Comparison of ENCODE assay signal across 9 mouse cellular contexts in genomic region chr16:31905891-31906825, GRCm38 (mm10). TPM values are rescaled to one million over a fixed set of nuclear protein-coding genes. Genes with fewer than 3 reads are reported as not detected.
A peak's percentile ranks its signal among the peaks of the same experiment; 100 is the strongest.
DNase-seq lines count a peak whose midpoint lies in the region; ATAC-seq and TF ChIP-seq lines count a peak whose summit lies in the region.
"Had no signal": no experiment of that assay in that cellular context is flagged by ENCODE, and none has a peak within 500 bp of the region (broad histone marks: within the 10 kb centered on the region; RNA-seq: fewer than 3 reads in every experiment).

No protein-coding gene starts in this region.

- no peak overlapping the region for H3K27ac ChIP-seq in lung, embryonic 16.5 days (ENCODE audit: low read length)
- H3K27ac ChIP-seq in limb, embryonic 12.5 days = peak overlapping the region; percentile 9; the same call in 1 of the 2 replicates
- H3K27ac ChIP-seq in stomach, postnatal 0 days (replicated peaks) = no peak overlapping the region

- H3K36me3 ChIP-seq in lung, embryonic 16.5 days (ENCODE audit: control insufficient read depth, insufficient read depth, low read length) = no peaks in the 10 kb centered on the region
- no peaks in the 10 kb centered on the region for H3K36me3 ChIP-seq in limb, embryonic 12.5 days
- no peaks in the 10 kb centered on the region for H3K36me3 ChIP-seq in stomach, postnatal 0 days (ENCODE audit: control insufficient read depth, insufficient read depth, low read length)

- no peak for TF ChIP-seq EP300 in stomach, postnatal 0 days (optimal IDR thresholded peaks at IDR 0.05)

- ATAC-seq in lung, embryonic 16.5 days (ENCODE audit: low read depth) = peak; percentile 26; the same call in 1 of the 2 replicates
- ATAC-seq in limb, embryonic 12.5 days (ENCODE audit: insufficient number of reproducible peaks, insufficient read depth, low FRiP score, low TSS enrichment, low read depth) = no peak
- no peak for ATAC-seq in stomach, postnatal 0 days (ENCODE audit: low FRiP score, low TSS enrichment)

- peaks cover 5% of the 10 kb centered on the region; the same call in 1 of the 2 replicates for H3K4me1 ChIP-seq in lung, embryonic 16.5 days (replicated peaks; ENCODE audit: control insufficient read depth, insufficient read depth, low read length)
- peaks cover 14% of the 10 kb centered on the region for H3K4me1 ChIP-seq in limb, embryonic 12.5 days (replicated peaks)
- H3K4me1 ChIP-seq in stomach, postnatal 0 days (replicated peaks; ENCODE audit: control insufficient read depth, insufficient read depth) = 0 out of 2 replicates have a peak, but pooled peaks cover 3% of the 10 kb centered on the region

- peak overlapping the region; percentile 1; the same call in 1 of the 2 replicates for H3K9ac ChIP-seq in lung, embryonic 16.5 days (ENCODE audit: low read length)
- peak overlapping the region; percentile 5; the same call in 1 of the 2 replicates for H3K9ac ChIP-seq in limb, embryonic 12.5 days (replicated peaks)
- H3K9ac ChIP-seq in stomach, postnatal 0 days (ENCODE audit: low read length) = no peak overlapping the region

- intact Hi-C loops in gastrocnemius, postnatal 14 days (cut with DNase I; ENCODE audit: low total_unique reads) = no loop called here

- 39% methylated on average over 19 of the region's 20 CpGs for WGBS in lung, embryonic 16.5 days
- WGBS in limb, embryonic 12.5 days = 35% methylated on average over 20 of the region's 20 CpGs
- 30% methylated on average over 20 of the region's 20 CpGs for WGBS in stomach, postnatal 0 days

- no peak for TF ChIP-seq CTCF in stomach, postnatal 0 days (IDR thresholded peaks at IDR 0.05; ENCODE audit: low read depth)

- H3K9me3 ChIP-seq in lung, embryonic 16.5 days (ENCODE audit: control insufficient read depth, low read length) = no peaks in the 10 kb centered on the region
- H3K9me3 ChIP-seq in limb, embryonic 12.5 days = no peaks in the 10 kb centered on the region
- H3K9me3 ChIP-seq in stomach, postnatal 0 days (ENCODE audit: control insufficient read depth, low read length) = no peaks in the 10 kb centered on the region

- peak; percentile 44 to 72 for DNase-seq in adrenal gland, adult (ENCODE audit: inconsistent age in 2 of 2, low spot score in 1 of 2)
- no peak for DNase-seq in adrenal gland, postnatal 25 days
- no peak for DNase-seq in lung, postnatal 25 days (ENCODE audit: low spot score)
- DNase-seq in stomach, postnatal 0 days (ENCODE audit: low spot score) = no peak
- DNase-seq in lung, postnatal 14 days = no peak
- DNase-seq in gastrocnemius, postnatal 14 days = no peak
- DNase-seq: spleen, adult 18-20 months had no signal

- peak overlapping the region; percentile 48 for H3K4me2 ChIP-seq in lung, embryonic 16.5 days (ENCODE audit: low read depth, low read length)
- H3K4me2 ChIP-seq in limb, embryonic 12.5 days = peak overlapping the region; percentile 55
- peak overlapping the region; percentile 42 for H3K4me2 ChIP-seq in stomach, postnatal 0 days (replicated peaks; ENCODE audit: low read depth)

- H3K27me3 ChIP-seq in lung, embryonic 16.5 days (ENCODE audit: control insufficient read depth, insufficient read depth, low read depth, low read length) = no peaks in the 10 kb centered on the region
- 0 out of 2 replicates have a peak, but pooled peaks cover 5% of the 10 kb centered on the region for H3K27me3 ChIP-seq in limb, embryonic 12.5 days
- no peaks in the 10 kb centered on the region for H3K27me3 ChIP-seq in stomach, postnatal 0 days (ENCODE audit: control insufficient read depth, insufficient read depth, low read length)

- H3K4me3 ChIP-seq in lung, embryonic 16.5 days (ENCODE audit: low read length) = no peak overlapping the region
- H3K4me3 ChIP-seq in limb, embryonic 12.5 days (replicated peaks) = peak overlapping the region; percentile 29
- peak overlapping the region; percentile 12; the same call in 1 of the 2 replicates for H3K4me3 ChIP-seq in stomach, postnatal 0 days (ENCODE audit: low read depth, low read length)

RNA-seq across cellular contexts. Expression of gene Pigz, which starts 27.5 kb away (rescaled TPM):
- total RNA-seq in adrenal gland, postnatal 25 days (2021) = not detected in 2 replicates
- 0.33 and 0.40 TPM in 2 replicates for polyA plus RNA-seq in lung, embryonic 16.5 days (2015; fragmentation: Nextera tagmentation; extraction: Ambion mirVana)
- 0.91 and 1.2 TPM in 2 replicates for polyA plus RNA-seq in limb, embryonic 12.5 days (2016; fragmentation: Nextera tagmentation; extraction: Ambion mirVana)
- 1.4 and 1.7 TPM in 2 replicates for polyA plus RNA-seq in stomach, postnatal 0 days (2015; fragmentation: Nextera tagmentation; extraction: Ambion mirVana)
- 1 to 10 TPM; 1.8 to 4.7 TPM for total RNA-seq in gastrocnemius, postnatal 14 days (2021)

RNA-seq across cellular contexts. Expression of gene Meltf, which starts 27.5 kb away (rescaled TPM):
- total RNA-seq in adrenal gland, postnatal 25 days (2021) = not detected in 2 replicates
- polyA plus RNA-seq in lung, embryonic 16.5 days (2015; fragmentation: Nextera tagmentation; extraction: Ambion mirVana) = 0.13 and 0.18 TPM in 2 replicates
- polyA plus RNA-seq in limb, embryonic 12.5 days (2016; fragmentation: Nextera tagmentation; extraction: Ambion mirVana) = 0.50 and 0.70 TPM in 2 replicates
- polyA plus RNA-seq in stomach, postnatal 0 days (2015; fragmentation: Nextera tagmentation; extraction: Ambion mirVana) = 0.06 TPM in 1 of 2 replicates, not detected in the other
- under 1 TPM in 1 of 2 experiments, not detected in 1; 0.04 TPM for total RNA-seq in gastrocnemius, postnatal 14 days (2021)

RNA-seq across cellular contexts. Expression of gene 0610012G03Rik, which starts 42.1 kb away (rescaled TPM):
- 38.6 and 41.3 TPM in 2 replicates for total RNA-seq in adrenal gland, postnatal 25 days (2021)
- 68.1 and 71.8 TPM in 2 replicates for polyA plus RNA-seq in lung, embryonic 16.5 days (2015; fragmentation: Nextera tagmentation; extraction: Ambion mirVana)
- polyA plus RNA-seq in limb, embryonic 12.5 days (2016; fragmentation: Nextera tagmentation; extraction: Ambion mirVana) = 77.5 and 83.7 TPM in 2 replicates
- polyA plus RNA-seq in stomach, postnatal 0 days (2015; fragmentation: Nextera tagmentation; extraction: Ambion mirVana) = 109 and 112 TPM in 2 replicates
- 10 to 100 TPM; 43.1 to 43.3 TPM for total RNA-seq in gastrocnemius, postnatal 14 days (2021)

RNA-seq across cellular contexts. Expression of gene Ncbp2, which starts 42.2 kb away (rescaled TPM):
- total RNA-seq in adrenal gland, postnatal 25 days (2021) = 58.4 and 69.3 TPM in 2 replicates
- polyA plus RNA-seq in lung, embryonic 16.5 days (2015; fragmentation: Nextera tagmentation; extraction: Ambion mirVana) = 102 and 107 TPM in 2 replicates
- 148 and 149 TPM in 2 replicates for polyA plus RNA-seq in limb, embryonic 12.5 days (2016; fragmentation: Nextera tagmentation; extraction: Ambion mirVana)
- 50.9 and 52.3 TPM in 2 replicates for polyA plus RNA-seq in stomach, postnatal 0 days (2015; fragmentation: Nextera tagmentation; extraction: Ambion mirVana)
- 10 to 100 TPM; 16.3 to 20.6 TPM for total RNA-seq in gastrocnemius, postnatal 14 days (2021)

Comparison
In these comparisons a context has a peak if more than half of its experiments do, and no peak if none do; other contexts are left out.
1. DNase-seq: peak in adrenal gland, adult (2 of 2); none in adrenal gland, postnatal 25 days (single experiment), lung, postnatal 25 days (single experiment), stomach, postnatal 0 days (single experiment), lung, postnatal 14 days (single experiment) and gastrocnemius, postnatal 14 days (single experiment).
2. Peak in every context shown above with its lines, with median percentiles within 50 percentile points of each other: H3K4me2 ChIP-seq.